Mouse (Mus musculus) C2C12 (cell line): ENCODE measurements at regions not wholly inside any gene's neighbourhood (a gene's known extent, or its start where the extent isn't known, plus 50 kb on each side); places are given as distances from the start of the nearest gene placed in this dataset.
"Not testable (repeated sequence)": the region's sequence is repeated elsewhere in the genome, so short reads cannot be mapped to it uniquely, and the experiment has no call there.

Source experiments
- CTCF ChIP-seq: IDR thresholded peaks from one replicate; pipeline ENCODE4 v1.5.1; 2011; ENCODE audit not compliant: control insufficient read depth, insufficient read depth, insufficient read length
- MAX ChIP-seq: IDR thresholded peaks from one replicate; pipeline ENCODE4 v1.6.1; 2011; ENCODE audit warnings: mild to moderate bottlenecking, control low read depth
- MYOG ChIP-seq: IDR thresholded peaks from one replicate; pipeline ENCODE4 v1.6.1; 2011; ENCODE audit not compliant: control insufficient read depth, insufficient read length; ENCODE audit errors: extremely low read depth

- TF ChIP-seq CTCF, MYOG, MAX: not testable (repeated sequence)
Measured at GRCm38 (mm10) chr6:109875548-109875947, 769.8 kb upstream of the Grm7 start.
